Mouse (Mus musculus): ENCODE results near the gene Ctsk.

The Ctsk gene

GRCm38 (mm10) chr3:95499024-95499423, at the start of gene Ctsk:
Gene Ctsk (plus strand): TSS chr3:95499256.
- DNase-seq (ENCODE audit: low spot score in 2 of 2) = no peak

- DNase-seq (ENCODE audit: low spot score in 2 of 2) = peak; percentile 33 to 49
Measured at GRCm38 (mm10) chr3:95450408-95450807, 48.6 kb upstream of the Ctsk start.

GRCm38 (mm10) chr3:95450915-95451314, 48.1 kb upstream of the Ctsk start:
- no peak for DNase-seq (ENCODE audit: low spot score in 2 of 2)

GRCm38 (mm10) chr3:95456367-95456766, 42.7 kb upstream of the Ctsk start:
- no peak for DNase-seq (ENCODE audit: low spot score in 2 of 2)

GRCm38 (mm10) chr3:95457758-95458157, 41.3 kb upstream of the Ctsk start:
- no peak for DNase-seq (ENCODE audit: low spot score in 2 of 2)

- DNase-seq (ENCODE audit: low spot score in 2 of 2) = no peak
Measured at GRCm38 (mm10) chr3:95459381-95459780, 39.7 kb upstream of the Ctsk start.

GRCm38 (mm10) chr3:95463852-95464251, 35.2 kb upstream of the Ctsk start:
- DNase-seq (ENCODE audit: low spot score in 2 of 2) = no peak

GRCm38 (mm10) chr3:95478966-95479365, 20.1 kb upstream of the Ctsk start:
- no peak for DNase-seq (ENCODE audit: low spot score in 2 of 2)

GRCm38 (mm10) chr3:95486421-95486820, 12.6 kb upstream of the Ctsk start:
- no peak for DNase-seq (ENCODE audit: low spot score in 2 of 2)

GRCm38 (mm10) chr3:95488679-95489078, 10.4 kb upstream of the Ctsk start:
- no peak for DNase-seq (ENCODE audit: low spot score in 2 of 2)

GRCm38 (mm10) chr3:95490238-95490637, 8.8 kb upstream of the Ctsk start:
- no peak for DNase-seq (ENCODE audit: low spot score in 2 of 2)

GRCm38 (mm10) chr3:95494342-95494741, 4.7 kb upstream of the Ctsk start:
- peak; percentile 45 to 56 for DNase-seq (ENCODE audit: low spot score in 2 of 2)

GRCm38 (mm10) chr3:95498229-95498628, 827 bp upstream of the Ctsk start:
- no peak for DNase-seq (ENCODE audit: low spot score in 2 of 2)

GRCm38 (mm10) chr3:95499496-95500140, 562 bp downstream of the Ctsk start:
- no peak for DNase-seq (ENCODE audit: low spot score in 2 of 2)

- DNase-seq (ENCODE audit: low spot score in 2 of 2) = no peak
Measured at GRCm38 (mm10) chr3:95502312-95502711, 3.3 kb downstream of the Ctsk start.

- DNase-seq (ENCODE audit: low spot score in 2 of 2) = no peak
Measured at GRCm38 (mm10) chr3:95509348-95509747, 10.3 kb downstream of the Ctsk start.

- DNase-seq (ENCODE audit: low spot score in 2 of 2) = peak; percentile 40 to 46
Measured at GRCm38 (mm10) chr3:95511611-95512180, 12.6 kb downstream of the Ctsk start.

GRCm38 (mm10) chr3:95516614-95517041, 17.6 kb downstream of the Ctsk start:
- DNase-seq (ENCODE audit: low spot score in 2 of 2) = peak; percentile 44 to 68

- peak; percentile 48 to 68 for DNase-seq (ENCODE audit: low spot score in 2 of 2)
Measured at GRCm38 (mm10) chr3:95517493-95517898, 18.4 kb downstream of the Ctsk start.

- DNase-seq (ENCODE audit: low spot score in 2 of 2) = peak; percentile 36 to 48
Measured at GRCm38 (mm10) chr3:95518891-95519290, 19.8 kb downstream of the Ctsk start.

- peak; percentile 59 to 77 for DNase-seq (ENCODE audit: low spot score in 2 of 2)
Measured at GRCm38 (mm10) chr3:95519315-95519714, 20.3 kb downstream of the Ctsk start.

- DNase-seq (ENCODE audit: low spot score in 2 of 2) = no peak
Measured at GRCm38 (mm10) chr3:95520100-95520499, 21.0 kb downstream of the Ctsk start.

- peak; percentile 77 to 80 for DNase-seq (ENCODE audit: low spot score in 2 of 2)
Measured at GRCm38 (mm10) chr3:95521168-95521567, 22.1 kb downstream of the Ctsk start.

- DNase-seq (ENCODE audit: low spot score in 2 of 2) = peak; percentile 45 to 62
Measured at GRCm38 (mm10) chr3:95523662-95524061, 24.6 kb downstream of the Ctsk start.

All from spleen, postnatal 36 days (tissue).